Mouse (Mus musculus): Measurements from ENCODE around the gene Ccr5. TPM values are rescaled to one million over a fixed set of nuclear protein-coding genes. Genes with fewer than 3 reads are reported as not detected.

Ccr5 gene
- polyA plus RNA-seq, 1 experiment from 2014 or later, result 1.5 TPM

- Histone ChIP-seq H3K4me2 (no peak overlapping the region), H3K36me3 (no peaks in the 10 kb centered on the region), H3K9ac (no peak overlapping the region), H3K27ac (no peak overlapping the region), H3K4me1 (no peaks in the 10 kb centered on the region), H3K4me3 (no peak overlapping the region), H3K27me3 (no peaks in the 10 kb centered on the region), H3K9me3 (no peaks in the 10 kb centered on the region)
- no peak for ATAC-seq (ENCODE audit: borderline replicate concordance, extremely low read depth, low FRiP score, low TSS enrichment)
These were observed 25.0 kb downstream of the Ccr5 start for GRCm38 (mm10) chr9:124146307-124146706.

Other genes with a start within 250 kb of the Ccr5 start
- gene Ccr1, start 152.9 kb upstream of the Ccr5 start, polyA plus RNA-seq (2015; fragmentation: Nextera tagmentation; extraction: Ambion mirVana), result 3.4 and 3.6 TPM in 2 replicates
- not detected in 2 replicates for gene Ccr1l1, start 143.1 kb upstream of the Ccr5 start, polyA plus RNA-seq (2015; fragmentation: Nextera tagmentation; extraction: Ambion mirVana)
- 0.05 and 0.10 TPM in 2 replicates for gene Ccr3, start 99.6 kb upstream of the Ccr5 start, polyA plus RNA-seq (2015; fragmentation: Nextera tagmentation; extraction: Ambion mirVana)
- gene Ccr2, start 19.6 kb upstream of the Ccr5 start, polyA plus RNA-seq (2015; fragmentation: Nextera tagmentation; extraction: Ambion mirVana), result 7.0 and 7.5 TPM in 2 replicates
- gene 2010315B03Rik, start 191.2 kb downstream of the Ccr5 start, polyA plus RNA-seq (2015; fragmentation: Nextera tagmentation; extraction: Ambion mirVana), result 9.5 and 12.1 TPM in 2 replicates